ENCODE assay signal across 7 mouse cellular contexts in the genomic region with DNA sequence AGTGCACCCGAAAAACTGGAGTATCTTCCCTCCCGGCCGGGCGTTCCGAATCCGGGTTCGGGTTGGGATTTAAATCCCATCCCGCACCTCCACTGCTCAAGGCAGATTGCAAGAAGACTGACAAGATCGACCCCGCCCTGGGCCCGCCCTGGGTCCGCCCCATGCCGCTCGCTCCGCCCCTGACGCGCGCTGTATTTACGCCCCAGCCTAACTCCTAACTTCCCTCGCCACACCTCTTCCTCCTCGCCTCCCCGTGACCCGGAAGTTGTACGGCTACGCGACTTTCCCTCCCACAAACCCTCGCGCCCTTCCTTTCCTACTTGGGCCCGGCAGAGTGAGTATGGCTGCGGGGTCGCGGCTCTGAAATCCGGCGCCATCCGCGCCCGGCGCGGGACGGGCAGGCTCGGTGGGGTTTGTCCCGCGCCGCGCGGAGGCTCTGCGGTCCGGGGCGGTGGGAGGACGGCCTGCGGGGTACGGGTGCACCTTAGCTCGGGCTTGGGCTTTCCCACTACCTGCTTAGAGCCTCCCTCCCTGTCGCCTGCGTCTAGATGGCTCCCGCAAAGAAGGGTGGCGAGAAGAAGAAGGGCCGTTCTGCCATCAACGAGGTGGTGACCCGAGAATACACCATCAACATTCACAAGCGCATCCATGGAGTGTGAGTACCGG. TPM values are rescaled to one million over a fixed set of nuclear protein-coding genes. Genes with fewer than 3 reads are reported as not detected.
DNase-seq lines count a peak whose midpoint lies in the region; ATAC-seq lines count a peak whose summit lies in the region.

TSS of gene Rpl31 (plus strand) at position 242 of the 666 bp plus-strand sequence.

- intact Hi-C loops in left cerebral cortex, postnatal 36 days (cut with DNase I): loop anchor here (5.0 kb wide), 1 partner anchor 365 kb away; no protein-coding TSS in a partner anchor

- H3K36me3 ChIP-seq in intestine, embryonic 16.5 days (ENCODE audit: control insufficient read depth, insufficient read depth, low read length): peaks cover 19% of the 10 kb centered on the region
- peaks cover 22% of the 10 kb centered on the region for H3K36me3 ChIP-seq in midbrain, embryonic 11.5 days (ENCODE audit: control insufficient read depth, insufficient read depth, low read length)

- H3K27ac ChIP-seq in intestine, embryonic 16.5 days (ENCODE audit: low read length): peak within 1 kb of the TSS; percentile 72
- H3K27ac ChIP-seq in midbrain, embryonic 11.5 days (ENCODE audit: low read depth, low read length): peak within 1 kb of the TSS; percentile 81

- peak within 1 kb of the TSS; percentile 79 for H3K4me3 ChIP-seq in intestine, embryonic 16.5 days (ENCODE audit: low read length)
- H3K4me3 ChIP-seq in midbrain, embryonic 11.5 days (ENCODE audit: low read depth, low read length): peak within 1 kb of the TSS; percentile 90

- H3K4me1 ChIP-seq in intestine, embryonic 16.5 days (ENCODE audit: control insufficient read depth, insufficient read depth, low read length): peaks cover 9% of the 10 kb centered on the region
- peaks cover 10% of the 10 kb centered on the region for H3K4me1 ChIP-seq in midbrain, embryonic 11.5 days (ENCODE audit: control insufficient read depth, insufficient read depth, low read length)

- H3K27me3 ChIP-seq in intestine, embryonic 16.5 days (replicated peaks; ENCODE audit: control insufficient read depth, insufficient read depth, low read length): no peaks in the 10 kb centered on the region
- no peaks in the 10 kb centered on the region for H3K27me3 ChIP-seq in midbrain, embryonic 11.5 days (ENCODE audit: control insufficient read depth, insufficient read depth, low read length)

- peak within 1 kb of the TSS; percentile 90 for H3K4me2 ChIP-seq in intestine, embryonic 16.5 days (ENCODE audit: low read depth, low read length)
- H3K4me2 ChIP-seq in midbrain, embryonic 11.5 days: peak within 1 kb of the TSS; percentile 79

- ATAC-seq in intestine, embryonic 16.5 days: peak; percentile 100
- peak; percentile 99 for ATAC-seq in midbrain, embryonic 11.5 days (ENCODE audit: low FRiP score)

- peak within 1 kb of the TSS; percentile 97 for H3K9ac ChIP-seq in intestine, embryonic 16.5 days (ENCODE audit: low read depth, low read length)
- H3K9ac ChIP-seq in midbrain, embryonic 11.5 days (ENCODE audit: low read length): peak within 1 kb of the TSS; percentile 97

- no peaks in the 10 kb centered on the region for H3K9me3 ChIP-seq in intestine, embryonic 16.5 days (ENCODE audit: control insufficient read depth, low read length)
- H3K9me3 ChIP-seq in midbrain, embryonic 11.5 days (ENCODE audit: control insufficient read depth, low read length): no peaks in the 10 kb centered on the region

- under 1% methylated on average over 62 of the region's 62 CpGs for WGBS in intestine, embryonic 16.5 days
- WGBS in midbrain, embryonic 11.5 days: under 1% methylated on average over 61 of the region's 62 CpGs

- DNase-seq in adrenal gland, adult 8-10 months: peak; percentile 98
- DNase-seq in embryo, embryonic 9.5 days (ENCODE audit: extremely low spot score): peak; percentile 98
- DNase-seq in gastrocnemius, postnatal 4 days (ENCODE audit: low spot score in 2 of 2): peak; percentile 95 to 96
- DNase-seq in left cerebral cortex, postnatal 36 days (ENCODE audit: low spot score in 2 of 2): peak; percentile 98
- DNase-seq in midbrain, embryonic 11.5 days (ENCODE audit: low spot score, missing footprints): peak; percentile 100
- peak; percentile 93 for DNase-seq in skeletal muscle tissue, adult 2 months (ENCODE audit: low read depth, low spot score)

RNA-seq across cellular contexts. Expression of gene Rpl31, which starts in this region (rescaled TPM):
- total RNA-seq in adrenal gland, adult 8-10 months (2022): 100 to 1,000 TPM; 589 to 669 (median 644) TPM
- 1,000 to 10,000 TPM; 1,069 to 1,134 TPM for total RNA-seq in gastrocnemius, postnatal 4 days (2021)
- polyA plus RNA-seq in intestine, embryonic 16.5 days (2015; fragmentation: Nextera tagmentation; extraction: Ambion mirVana): 426 and 432 TPM in 2 replicates
- 100 to 1,000 TPM; 480 to 482 TPM for total RNA-seq in left cerebral cortex, postnatal 36 days (2021)
- polyA plus RNA-seq in midbrain, embryonic 11.5 days (2014; fragmentation: Nextera tagmentation; extraction: Ambion mirVana): 430 and 474 TPM in 2 replicates

Comparison
In these comparisons a context has a peak if more than half of its experiments do, and no peak if none do; other contexts are left out.
1. Peak in every context shown above with its lines: DNase-seq, ATAC-seq, H3K4me3 ChIP-seq and H3K27ac ChIP-seq.